Mouse (Mus musculus): ENCODE data around the gene Cldn4. TPM values are rescaled to one million over a fixed set of nuclear protein-coding genes. Genes with fewer than 3 reads are reported as not detected.

Gene Cldn4
- total RNA-seq, 1 experiment, result 150 TPM

- TF ChIP-seq ZC3H11A (IDR thresholded peaks at IDR 0.05; ENCODE audit: borderline replicate concordance, low read depth, low read length) (no peak), ZNF384 (IDR thresholded peaks at IDR 0.05; ENCODE audit: low read depth, low read length) (no peak)
- no peak for DNase-seq (ENCODE audit: low read depth, low spot score)
- Histone ChIP-seq H3K9me3 (ENCODE audit: control insufficient read depth, insufficient read depth, low read depth, low read length) (no peaks in the 10 kb centered on the region), H3K4me3 (ENCODE audit: insufficient read depth in 1 of 2, low read depth in 1 of 2, low read length in 2 of 2, poor library complexity in 1 of 2, severe bottlenecking in 1 of 2) (peak overlapping the region; percentile 47 to 49), H3K9ac (ENCODE audit: insufficient read depth, low read depth, low read length, poor library complexity, severe bottlenecking) (peak overlapping the region; percentile 66), H3K27ac (ENCODE audit: insufficient read depth, low read depth, low read length, poor library complexity, severe bottlenecking) (peak overlapping the region; percentile 73), H3K4me1 (ENCODE audit: control insufficient read depth in 2 of 2, insufficient read depth in 2 of 2, low read length in 2 of 2, poor library complexity in 1 of 2) (peaks cover 7 to 38% of the 10 kb centered on the region in 2 experiments), H3K36me3 (ENCODE audit: control insufficient read depth, insufficient read depth, low read length, poor library complexity, severe bottlenecking) (no peaks in the 10 kb centered on the region)
- in situ Hi-C loops (cut with MboI; ENCODE audit: low sequenced_read_pairs in 2 of 2, unreplicated experiment in 2 of 2), result no loop called here
These were observed 4.5 kb upstream of the Cldn4 start for GRCm38 (mm10) chr5:134951053-134951884.

- TF ChIP-seq CHD2 (IDR thresholded peaks at IDR 0.05; ENCODE audit: low read depth, low read length) (no peak), ZC3H11A (IDR thresholded peaks at IDR 0.05; ENCODE audit: borderline replicate concordance, low read depth, low read length) (no peak), MAFK (IDR thresholded peaks at IDR 0.05; ENCODE audit: insufficient read depth, low read depth, low read length) (no peak), HCFC1 (IDR thresholded peaks at IDR 0.05; ENCODE audit: borderline replicate concordance, insufficient read depth, low read length) (no peak), ZNF384 (IDR thresholded peaks at IDR 0.05; ENCODE audit: low read depth, low read length) (no peak)
- Histone ChIP-seq H3K36me3 (ENCODE audit: control insufficient read depth, insufficient read depth, low read length, poor library complexity, severe bottlenecking) (peaks cover 7% of the 10 kb centered on the region; the same call in 1 of the 2 replicates), H3K9me3 (ENCODE audit: control insufficient read depth, insufficient read depth, low read depth, low read length) (no peaks in the 10 kb centered on the region), H3K27ac (ENCODE audit: insufficient read depth, low read depth, low read length, poor library complexity, severe bottlenecking) (0 out of 2 replicates have a peak overlapping the region, but pooled peaks have one; percentile 84), H3K4me3 (ENCODE audit: insufficient read depth in 1 of 2, low read depth in 1 of 2, low read length in 2 of 2, poor library complexity in 1 of 2, severe bottlenecking in 1 of 2) (no peak overlapping the region), H3K9ac (ENCODE audit: insufficient read depth, low read depth, low read length, poor library complexity, severe bottlenecking) (no peak overlapping the region), H3K4me1 (ENCODE audit: control insufficient read depth in 2 of 2, insufficient read depth in 2 of 2, low read length in 2 of 2, poor library complexity in 1 of 2) (peaks cover 10 to 43% of the 10 kb centered on the region in 2 experiments)
- in situ Hi-C loops (cut with MboI; ENCODE audit: low sequenced_read_pairs in 2 of 2, unreplicated experiment in 2 of 2), result no loop called here
- no peak for DNase-seq (ENCODE audit: low read depth, low spot score)
These were observed 1.3 kb upstream of the Cldn4 start for GRCm38 (mm10) chr5:134948085-134948439.

GRCm38 (mm10) chr5:134947420-134948084, 818 bp upstream of the Cldn4 start:
- no peak for TF ChIP-seq HCFC1 (IDR thresholded peaks at IDR 0.05; ENCODE audit: borderline replicate concordance, insufficient read depth, low read length)
- TF ChIP-seq CHD2 (IDR thresholded peaks at IDR 0.05; ENCODE audit: low read depth, low read length), result 0 out of 2 replicates have a peak, but pooled peaks have one; percentile 10
- TF ChIP-seq ZC3H11A (IDR thresholded peaks at IDR 0.05; ENCODE audit: borderline replicate concordance, low read depth, low read length), result no peak
- TF ChIP-seq ZNF384 (IDR thresholded peaks at IDR 0.05; ENCODE audit: low read depth, low read length), result no peak
- no peak for TF ChIP-seq MAFK (IDR thresholded peaks at IDR 0.05; ENCODE audit: insufficient read depth, low read depth, low read length)
- peaks cover 12 to 40% of the 10 kb centered on the region in 2 experiments for H3K4me1 ChIP-seq (ENCODE audit: control insufficient read depth in 2 of 2, insufficient read depth in 2 of 2, low read length in 2 of 2, poor library complexity in 1 of 2)
- in situ Hi-C loops (cut with MboI; ENCODE audit: low sequenced_read_pairs in 2 of 2, unreplicated experiment in 2 of 2), result no loop called here

DNA sequence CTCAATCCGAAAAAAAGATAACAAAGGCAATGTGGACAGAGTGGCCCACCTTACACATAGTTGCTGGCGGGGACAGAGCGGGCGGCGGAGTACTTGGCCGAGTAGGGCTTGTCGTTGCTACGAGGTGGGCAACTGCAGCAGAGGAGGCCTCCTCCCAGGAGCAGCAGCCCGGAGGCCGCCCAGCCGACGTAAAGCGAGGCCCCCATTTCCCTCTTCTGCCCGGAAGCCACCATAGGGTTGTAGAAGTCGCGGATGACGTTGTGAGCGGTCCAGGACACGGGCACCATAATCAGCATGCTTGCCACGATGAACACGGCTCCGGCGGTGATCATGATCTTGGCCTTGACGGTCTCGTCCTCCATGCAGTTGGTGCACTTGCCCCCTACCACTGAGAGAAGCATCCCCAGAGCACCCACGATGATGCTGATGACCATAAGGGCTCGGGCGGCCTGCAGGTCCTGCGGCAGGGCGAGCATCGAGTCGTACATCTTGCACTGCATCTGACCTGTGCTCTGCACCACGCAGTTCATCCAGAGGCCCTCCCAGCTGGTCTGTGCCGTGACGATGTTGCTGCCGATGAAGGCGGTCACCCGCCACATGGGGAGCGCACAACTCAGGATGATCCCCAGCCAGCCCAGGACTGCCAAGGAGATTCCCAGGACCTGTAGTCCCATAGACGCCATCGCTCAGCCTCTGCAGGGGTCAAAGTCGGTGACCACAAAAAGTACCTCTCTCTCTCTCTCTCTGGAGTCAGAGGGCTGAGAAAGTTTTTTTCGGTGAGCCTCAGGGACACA, 474 bp downstream of the Cldn4 start:
- peak overlapping the region; percentile 84 for H3K27ac ChIP-seq (ENCODE audit: insufficient read depth, low read depth, low read length, poor library complexity, severe bottlenecking)
- H3K9ac ChIP-seq (ENCODE audit: insufficient read depth, low read depth, low read length, poor library complexity, severe bottlenecking), result peak overlapping the region; percentile 69
- no peak for DNase-seq (ENCODE audit: low read depth, low spot score)
- H3K9me3 ChIP-seq (ENCODE audit: control insufficient read depth, insufficient read depth, low read depth, low read length), result no peaks in the 10 kb centered on the region
- TF ChIP-seq CHD2 (IDR thresholded peaks at IDR 0.05; ENCODE audit: low read depth, low read length), result no peak
- no peak for TF ChIP-seq MAFK (IDR thresholded peaks at IDR 0.05; ENCODE audit: insufficient read depth, low read depth, low read length)
- no peak for TF ChIP-seq ZNF384 (IDR thresholded peaks at IDR 0.05; ENCODE audit: low read depth, low read length)
- TF ChIP-seq ZC3H11A (IDR thresholded peaks at IDR 0.05; ENCODE audit: borderline replicate concordance, low read depth, low read length), result no peak
- no peak for TF ChIP-seq HCFC1 (IDR thresholded peaks at IDR 0.05; ENCODE audit: borderline replicate concordance, insufficient read depth, low read length)
- in situ Hi-C loops (cut with MboI; ENCODE audit: low sequenced_read_pairs in 2 of 2, unreplicated experiment in 2 of 2), result no loop called here
- H3K4me3 ChIP-seq (ENCODE audit: insufficient read depth in 1 of 2, low read depth in 1 of 2, low read length in 2 of 2, poor library complexity in 1 of 2, severe bottlenecking in 1 of 2), result peak overlapping the region; percentile 66 to 82
- H3K36me3 ChIP-seq (ENCODE audit: control insufficient read depth, insufficient read depth, low read length, poor library complexity, severe bottlenecking), result peaks cover 7% of the 10 kb centered on the region; the same call in 1 of the 2 replicates
- H3K4me1 ChIP-seq (ENCODE audit: control insufficient read depth in 2 of 2, insufficient read depth in 2 of 2, low read length in 2 of 2, poor library complexity in 1 of 2), result peaks cover 10 to 37% of the 10 kb centered on the region in 2 experiments; a peak in 3 of 4 replicates

More at GRCm38 (mm10) chr5:134947420-134948084, 818 bp upstream of the Cldn4 start:
- no peak for DNase-seq (ENCODE audit: low read depth, low spot score)
- H3K27ac ChIP-seq (ENCODE audit: insufficient read depth, low read depth, low read length, poor library complexity, severe bottlenecking), result peak overlapping the region; percentile 84
- H3K9ac ChIP-seq (ENCODE audit: insufficient read depth, low read depth, low read length, poor library complexity, severe bottlenecking), result no peak overlapping the region
- peaks cover 7% of the 10 kb centered on the region; the same call in 1 of the 2 replicates for H3K36me3 ChIP-seq (ENCODE audit: control insufficient read depth, insufficient read depth, low read length, poor library complexity, severe bottlenecking)
- peak overlapping the region; percentile 66 to 82; a peak in 3 of 4 replicates for H3K4me3 ChIP-seq (ENCODE audit: insufficient read depth in 1 of 2, low read depth in 1 of 2, low read length in 2 of 2, poor library complexity in 1 of 2, severe bottlenecking in 1 of 2)
- no peaks in the 10 kb centered on the region for H3K9me3 ChIP-seq (ENCODE audit: control insufficient read depth, insufficient read depth, low read depth, low read length)

All from ES-E14 (cell line).